Mouse (Mus musculus) T-cell, adult 2 months (primary cell): Measurements from ENCODE around the gene Sel1l2.

Source experiments
- DNase-seq: peaks from one replicate; pipeline ENCODE4 v3.0.0; 2022; ENCODE audit warnings: low spot score

Gene Sel1l2

DNA sequence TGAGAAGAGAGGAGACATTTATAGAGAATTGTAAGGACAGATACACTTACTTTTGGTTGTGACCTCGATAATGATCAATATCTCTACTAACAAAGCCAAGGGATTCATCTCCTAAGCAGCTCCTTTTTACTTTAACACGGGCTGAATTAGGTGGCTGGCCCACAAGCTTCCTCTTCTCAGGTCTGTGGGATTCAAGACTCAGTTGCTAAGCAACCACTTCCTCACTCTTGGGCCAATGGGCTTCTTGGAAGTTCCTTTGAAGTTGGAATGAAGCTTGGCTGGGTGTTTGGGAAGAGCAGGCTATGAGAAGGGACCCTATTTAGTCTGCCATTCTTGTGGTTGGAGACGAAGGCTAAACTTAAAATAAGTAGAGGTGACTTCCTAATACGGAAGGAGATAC, at the start of gene Sel1l2:
Gene Sel1l2 (minus strand): TSS at position 182 of the 400 bp plus-strand sequence.
- no peak for DNase-seq

DNA sequence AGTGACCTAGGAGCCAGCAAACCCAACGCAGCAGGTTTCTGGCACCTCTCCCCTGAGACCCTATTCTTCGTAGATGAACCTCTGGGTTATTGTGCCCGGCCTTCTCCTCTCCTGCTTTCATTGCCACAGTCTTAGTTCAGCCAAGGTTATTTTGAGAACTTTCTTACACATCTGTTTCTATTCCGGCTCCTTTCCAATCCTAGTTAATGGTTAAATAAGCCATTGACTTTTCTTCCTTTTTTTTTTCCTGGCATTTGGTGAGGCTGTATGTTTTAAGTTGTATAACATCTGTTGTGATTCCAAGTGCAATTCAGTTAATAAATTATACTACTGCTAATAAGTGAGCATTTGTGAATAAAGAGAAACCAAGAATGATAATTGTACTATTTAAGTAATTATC, 49.6 kb upstream of the Sel1l2 start:
- no peak for DNase-seq

DNA sequence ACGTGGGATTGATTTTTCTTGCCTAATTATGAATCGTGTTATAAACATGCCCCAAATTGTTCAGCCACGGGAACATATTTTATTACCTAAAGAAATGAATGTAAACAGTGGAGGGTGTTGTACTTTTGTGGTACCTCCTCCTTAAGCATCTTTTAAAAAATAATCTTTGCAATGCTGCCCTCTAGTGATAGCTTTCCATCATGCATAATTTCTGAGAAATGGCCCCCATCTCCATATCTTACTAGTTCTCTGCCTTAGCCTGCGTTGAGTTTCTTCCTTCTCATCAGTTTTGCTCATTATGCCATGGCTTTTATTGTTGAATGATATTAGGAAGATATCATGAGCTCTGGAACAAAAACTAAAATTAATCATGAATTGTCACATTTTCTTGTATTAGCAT, 37.8 kb upstream of the Sel1l2 start:
- DNase-seq: no peak

DNA sequence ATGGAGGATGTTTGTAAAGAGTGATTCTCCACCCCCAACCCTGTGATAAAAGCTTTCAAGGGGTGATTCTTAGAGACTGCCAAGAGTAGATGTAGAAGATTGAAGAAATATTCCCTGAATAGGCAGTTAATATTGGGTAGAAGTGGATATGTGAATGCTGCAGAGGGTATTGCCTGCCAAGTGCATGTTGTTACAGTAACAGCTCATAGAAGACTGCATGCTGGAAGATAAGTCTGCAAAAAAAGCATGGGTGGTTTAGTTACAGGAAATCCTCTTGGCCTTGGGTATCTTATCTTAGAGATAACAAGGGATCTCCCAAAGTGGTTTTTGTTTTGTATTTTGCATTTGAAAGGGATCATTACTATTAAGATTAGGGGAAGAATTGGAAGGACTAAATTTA, 36.3 kb upstream of the Sel1l2 start:
- no peak for DNase-seq

DNA sequence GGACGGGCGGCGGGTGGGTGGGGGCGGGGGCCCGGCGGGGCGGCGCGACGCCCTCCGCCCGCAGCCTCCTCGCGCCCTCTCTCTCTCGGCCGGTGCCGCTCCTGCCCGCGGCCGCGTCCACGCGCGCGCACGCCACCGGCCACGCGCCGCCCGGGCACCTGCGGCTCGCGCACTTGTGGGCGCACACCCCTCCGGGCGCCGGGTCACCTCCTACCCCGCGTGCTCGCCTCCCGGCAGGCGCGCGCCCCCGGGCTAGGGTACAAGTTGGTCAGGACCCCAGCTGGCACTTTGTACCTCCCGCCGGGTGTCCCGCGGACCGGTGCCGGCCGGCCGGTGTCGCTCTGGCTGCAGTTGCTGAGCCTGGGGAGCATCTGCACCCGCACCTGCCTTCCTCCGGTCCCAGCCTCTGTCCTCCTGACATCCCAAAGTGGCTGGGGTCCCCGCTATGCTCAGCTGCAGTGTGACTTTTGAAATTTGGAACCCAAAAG, 6.3 kb upstream of the Sel1l2 start:
- DNase-seq: peak; percentile 4

DNA sequence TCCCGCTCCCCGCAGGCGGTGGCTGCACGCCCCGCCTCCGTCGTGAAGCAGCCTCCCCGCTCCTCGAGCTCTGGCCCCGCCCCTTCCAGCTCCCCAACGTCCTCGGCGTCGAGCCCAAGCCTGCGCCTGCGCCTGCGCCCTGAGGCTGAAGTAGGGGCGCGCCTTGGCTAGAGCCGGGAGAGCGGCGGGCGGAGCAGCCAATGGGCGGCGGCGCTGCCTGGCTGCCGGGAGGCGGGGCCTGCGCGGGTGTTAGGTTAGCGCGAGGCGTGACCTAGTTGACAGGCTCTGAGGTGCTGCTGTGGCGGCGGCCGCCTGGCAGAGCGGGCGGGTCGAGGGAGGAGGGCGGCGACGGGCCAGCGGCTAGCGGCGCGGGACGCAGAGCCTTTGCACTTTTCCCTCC, 5.7 kb upstream of the Sel1l2 start, which contains the start of gene Macrod2:
Gene Macrod2 (plus strand): TSS at position 131 of the 400 bp plus-strand sequence.
- peak; percentile 93 for DNase-seq

DNA sequence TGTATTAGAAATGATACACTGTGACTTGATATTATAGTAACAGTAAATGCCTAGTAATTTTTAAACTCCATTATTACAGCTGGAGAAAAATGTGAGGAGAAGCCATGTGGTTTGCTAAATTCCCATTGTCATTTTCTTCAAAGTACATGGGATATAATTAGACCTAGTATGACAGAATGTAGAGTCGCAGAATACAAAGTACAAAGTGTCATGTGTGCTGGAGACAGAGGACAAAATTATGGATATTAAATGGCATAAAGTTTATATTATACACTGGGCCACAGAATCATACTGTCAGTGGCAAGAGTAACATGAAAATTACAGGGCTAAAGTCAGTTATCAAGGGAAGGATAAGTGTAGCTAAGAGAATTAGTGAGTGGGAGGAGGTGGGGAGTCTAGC, 24.7 kb downstream of the Sel1l2 start:
- DNase-seq: no peak

DNA sequence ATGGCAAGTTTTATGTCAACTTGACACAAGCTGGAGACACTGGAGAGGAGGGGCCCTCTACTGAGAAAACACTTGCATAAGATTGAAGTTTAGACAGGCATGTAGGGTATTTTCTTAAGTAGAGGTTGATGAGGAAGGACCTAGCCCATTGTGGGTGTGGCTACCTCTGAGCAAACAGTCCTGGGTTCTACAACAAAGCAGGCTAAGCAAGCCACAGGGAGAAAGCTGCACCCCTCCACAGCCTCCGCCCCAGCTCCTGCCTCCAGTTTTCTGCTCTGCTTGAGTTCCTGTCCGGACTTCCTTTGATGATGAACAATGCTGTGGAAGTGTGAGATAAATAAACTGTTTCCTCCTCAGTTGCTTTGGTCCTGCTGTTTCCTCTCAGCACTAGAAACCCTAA, 29.6 kb downstream of the Sel1l2 start:
- no peak for DNase-seq

DNA sequence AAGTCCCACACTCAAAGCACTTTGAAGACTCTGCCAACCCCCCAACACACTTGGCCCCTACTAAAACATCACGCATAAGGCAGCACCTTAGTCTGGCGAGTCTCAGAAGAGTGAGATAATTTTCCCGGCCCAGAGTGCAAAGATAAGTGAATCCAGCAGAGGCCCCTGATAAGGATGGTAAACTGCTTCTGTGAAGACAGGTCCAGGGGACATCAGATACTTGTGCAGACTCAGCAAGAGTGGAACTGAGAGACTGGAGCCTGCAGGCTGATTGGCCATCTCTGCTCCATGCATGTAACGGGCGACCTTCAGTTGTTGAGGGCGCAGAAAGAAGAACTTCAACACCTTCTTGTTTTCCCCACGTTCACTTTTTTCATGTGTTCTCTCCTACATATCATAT, 47.1 kb downstream of the Sel1l2 start:
- DNase-seq: no peak

DNA sequence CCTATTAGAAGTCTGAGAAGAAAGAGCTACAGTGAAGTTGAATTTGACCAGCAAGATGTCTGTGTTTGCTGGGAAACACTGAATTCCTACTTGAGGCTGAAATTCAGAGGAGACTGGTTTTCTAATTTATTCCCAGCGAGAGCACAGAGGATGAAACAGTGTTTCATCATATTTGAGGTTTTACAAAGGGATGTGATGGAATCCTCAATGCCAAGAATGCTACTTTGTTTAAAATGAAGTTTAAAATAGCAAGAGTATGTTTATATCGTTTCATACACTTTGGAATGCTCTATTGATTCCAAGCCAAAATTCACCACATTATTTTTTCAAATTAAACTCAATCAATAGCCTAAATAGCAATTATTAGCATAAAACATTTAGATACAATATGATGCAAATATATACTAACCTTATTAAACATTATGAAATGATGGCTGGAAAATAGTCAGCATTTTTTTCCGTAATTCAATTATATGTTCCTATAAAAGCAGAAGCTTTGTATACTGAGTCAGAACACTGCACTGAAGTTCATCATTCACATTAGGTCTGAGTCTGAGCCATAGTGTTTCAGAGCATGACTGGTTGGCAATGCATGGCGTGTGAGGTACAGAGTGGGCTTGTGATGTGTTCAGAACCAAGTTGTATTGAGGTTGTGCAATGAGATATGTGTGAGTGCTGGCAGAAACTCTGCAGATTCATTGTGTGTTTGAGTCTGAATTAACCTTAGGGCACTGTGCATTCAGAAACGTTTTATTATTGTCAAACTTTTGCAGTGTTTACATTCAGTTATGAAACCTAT, 58.8 kb downstream of the Sel1l2 start:
- no peak for DNase-seq

DNA sequence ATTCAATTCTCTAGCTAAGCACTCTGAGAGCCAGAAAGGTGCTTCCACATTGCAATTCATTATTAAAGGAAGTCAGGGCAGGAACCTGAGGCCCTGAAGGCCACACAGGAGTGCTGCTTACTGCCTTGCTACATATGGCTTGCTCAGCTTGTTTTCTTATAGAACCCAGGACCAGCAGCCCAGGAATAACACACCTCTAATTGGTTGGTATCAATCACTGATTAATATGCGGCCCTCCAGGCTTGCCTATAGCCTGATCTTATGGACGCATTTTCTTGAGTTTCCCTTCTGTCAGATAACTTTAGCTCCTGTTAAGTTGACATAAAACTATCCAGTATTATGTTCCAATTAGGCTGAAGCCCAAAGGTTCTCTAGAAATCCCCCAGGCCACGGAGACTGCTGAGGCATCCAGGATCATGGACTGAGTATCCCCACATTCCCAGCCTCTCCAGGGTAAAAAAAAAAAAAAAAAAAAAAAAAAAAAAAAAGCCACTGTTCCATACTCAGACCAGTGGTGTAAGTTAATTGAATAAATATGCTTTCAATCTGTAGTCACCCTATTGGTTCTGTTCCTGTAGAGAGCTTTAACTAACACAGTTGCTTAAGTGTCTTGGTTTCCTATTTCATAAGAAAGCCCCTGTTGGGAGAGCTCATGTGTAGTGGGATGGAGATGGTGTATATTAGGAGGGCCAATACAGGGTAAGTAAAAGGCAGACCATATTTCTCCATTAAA, 86.4 kb downstream of the Sel1l2 start:
- DNase-seq: no peak

DNA sequence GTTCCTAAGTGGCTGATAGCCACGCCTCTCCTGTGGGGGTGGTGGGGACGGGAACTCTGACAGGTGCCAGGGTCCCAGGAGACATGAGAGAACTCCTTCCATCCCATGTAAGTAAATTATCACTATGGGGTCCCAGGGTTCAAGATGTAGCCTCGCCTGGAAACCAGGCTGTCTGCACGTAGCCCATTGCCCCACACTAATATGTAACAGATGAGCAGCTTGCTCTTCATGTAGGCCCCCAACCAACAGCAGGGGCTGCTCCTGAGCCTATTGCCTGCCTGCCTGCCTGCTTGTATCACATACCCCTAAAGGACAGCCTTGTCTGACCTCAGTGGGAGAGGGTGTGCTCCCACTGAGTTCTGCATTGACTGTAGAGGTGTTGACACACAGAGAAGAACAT, 92.4 kb downstream of the Sel1l2 start:
- no peak for DNase-seq

DNA sequence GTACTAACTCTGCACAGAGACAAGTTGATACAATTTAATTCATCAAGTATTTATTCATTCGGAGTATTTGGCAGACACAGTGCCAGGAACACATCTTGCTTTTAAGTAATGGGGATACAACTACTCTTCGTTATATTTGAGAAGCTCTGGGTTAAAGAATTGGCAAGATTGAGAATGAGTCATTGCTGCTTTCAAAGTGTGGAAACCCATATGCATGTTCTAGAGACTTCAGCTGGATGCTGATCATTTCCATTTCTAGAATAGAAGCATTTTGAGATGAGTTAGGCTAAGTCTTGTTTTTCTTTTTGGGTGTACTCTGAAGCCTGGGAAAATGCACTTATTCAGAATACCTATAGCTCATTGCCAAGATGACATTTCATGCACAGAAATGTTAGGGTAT, 95.7 kb downstream of the Sel1l2 start:
- no peak for DNase-seq

DNA sequence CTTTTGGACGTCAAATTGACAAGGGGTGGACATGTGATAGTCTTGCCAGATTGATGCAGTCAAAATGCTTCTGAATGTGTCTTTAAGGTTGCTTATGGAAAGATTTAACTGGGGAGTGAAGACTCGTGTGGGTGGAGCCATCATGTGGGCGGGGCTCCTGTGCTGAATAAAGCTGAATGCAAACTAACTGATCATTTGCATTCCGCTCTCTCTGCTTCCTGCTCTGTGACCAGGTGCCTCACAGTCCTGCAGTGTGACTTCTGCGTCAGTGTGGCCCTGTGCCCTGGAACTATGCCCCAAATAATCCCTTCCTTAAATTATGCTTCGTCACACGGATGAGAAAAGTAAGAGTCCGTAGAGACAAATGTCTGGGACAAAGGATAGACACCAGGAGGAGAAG, 108.7 kb downstream of the Sel1l2 start:
- DNase-seq: no peak

DNA sequence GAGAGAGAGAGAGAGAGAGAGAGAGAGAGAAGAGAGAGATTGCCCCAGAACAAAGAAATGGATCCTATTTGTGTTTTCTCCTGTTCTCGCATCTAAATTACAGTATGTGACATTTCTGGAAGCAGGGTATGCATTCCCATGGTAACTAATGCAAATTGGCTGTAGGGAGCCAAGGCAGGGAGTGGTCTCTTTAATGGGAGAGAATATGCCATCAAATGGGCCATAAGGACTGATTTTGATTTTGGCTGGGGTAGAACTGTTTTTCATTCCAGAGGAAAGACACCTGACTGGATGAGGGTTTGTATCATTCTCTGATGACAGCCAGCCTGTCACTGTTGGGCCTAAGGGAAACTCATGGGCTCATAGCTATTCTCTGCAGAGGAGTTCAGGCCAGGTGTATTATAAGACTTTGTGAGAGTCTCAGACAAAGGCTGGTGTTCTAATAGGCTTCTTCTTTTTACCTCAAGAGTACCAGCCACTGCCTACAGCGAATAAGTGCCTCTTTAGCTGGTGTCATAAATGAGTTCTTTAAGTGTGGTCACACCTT, 133.8 kb downstream of the Sel1l2 start:
- no peak for DNase-seq

DNA sequence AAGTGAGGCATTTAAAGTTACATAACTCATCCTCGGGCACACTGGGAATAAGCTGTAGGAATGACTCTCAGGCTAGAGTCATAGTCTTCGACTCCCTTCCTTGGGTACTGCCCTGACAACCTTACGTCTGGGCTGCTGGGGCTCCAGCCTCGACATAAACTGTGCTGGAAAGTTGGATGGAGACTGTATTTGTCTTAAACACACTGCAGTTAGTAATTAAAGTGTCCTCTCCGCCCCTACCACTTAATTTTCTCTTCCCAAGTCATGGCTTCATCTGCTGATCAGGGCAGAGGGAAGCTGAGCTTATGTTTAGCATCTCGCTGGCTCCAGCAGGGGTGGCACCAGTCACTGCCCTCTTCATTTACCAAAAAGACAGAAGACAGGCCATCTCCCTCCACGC, 135.2 kb downstream of the Sel1l2 start:
- DNase-seq: no peak

DNA sequence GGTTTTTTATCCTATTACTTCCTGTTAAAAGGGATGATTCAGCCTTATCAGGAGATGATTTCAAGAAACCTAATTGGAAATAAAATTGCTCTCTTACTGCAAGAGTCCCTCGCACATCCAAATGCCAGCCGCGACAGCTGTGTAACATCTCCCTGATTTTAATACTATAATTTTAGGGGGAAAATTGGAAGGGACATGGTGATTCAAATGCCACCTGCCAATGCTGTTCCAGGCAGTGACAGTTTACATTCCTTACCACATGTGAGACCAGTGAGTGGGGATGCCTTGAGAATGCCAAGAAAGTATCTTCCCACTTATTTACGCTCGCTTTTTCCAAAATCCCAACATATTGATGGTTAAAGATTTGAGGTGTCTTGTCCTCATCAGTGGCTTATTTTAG, 146.4 kb downstream of the Sel1l2 start:
- no peak for DNase-seq

DNA sequence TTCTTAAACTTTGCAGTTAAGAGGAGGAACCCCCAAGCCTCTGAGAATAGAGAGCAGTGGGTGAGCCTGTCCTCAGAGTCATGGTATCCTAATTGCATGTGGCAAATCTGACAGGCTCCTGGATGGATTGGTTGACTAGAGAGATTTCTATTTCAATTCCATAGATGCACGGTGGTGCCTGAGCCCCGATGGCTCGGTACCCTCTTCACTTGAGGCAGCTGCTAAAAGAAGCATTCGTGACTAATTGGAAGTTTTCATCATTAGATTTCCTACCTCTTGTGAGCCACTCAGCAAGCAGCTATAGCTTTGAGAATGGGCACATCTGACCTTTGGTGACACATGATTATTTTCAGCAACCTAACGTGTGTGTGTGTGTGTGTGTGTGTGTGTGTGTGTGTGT, 147.1 kb downstream of the Sel1l2 start:
- DNase-seq: no peak

DNA sequence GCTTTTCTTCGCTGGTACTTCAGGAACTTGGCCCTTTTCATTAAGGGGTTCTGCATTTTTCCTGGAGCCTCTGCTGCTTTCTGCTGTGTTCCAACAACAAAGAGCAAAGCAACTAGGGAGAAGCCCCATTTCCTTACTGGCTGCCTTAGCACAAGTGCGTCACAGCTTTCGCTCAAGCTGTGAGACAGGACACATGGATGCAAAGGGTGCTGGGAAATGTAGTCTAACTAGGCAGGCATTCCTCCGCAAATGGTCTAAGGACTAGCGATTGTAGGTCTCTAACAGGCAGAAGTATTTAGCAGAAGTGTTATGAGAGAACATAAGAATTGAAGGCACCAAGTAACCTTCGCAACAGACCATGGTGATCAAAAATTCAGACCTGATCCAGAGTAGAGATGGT, 152.3 kb downstream of the Sel1l2 start:
- DNase-seq: no peak

DNA sequence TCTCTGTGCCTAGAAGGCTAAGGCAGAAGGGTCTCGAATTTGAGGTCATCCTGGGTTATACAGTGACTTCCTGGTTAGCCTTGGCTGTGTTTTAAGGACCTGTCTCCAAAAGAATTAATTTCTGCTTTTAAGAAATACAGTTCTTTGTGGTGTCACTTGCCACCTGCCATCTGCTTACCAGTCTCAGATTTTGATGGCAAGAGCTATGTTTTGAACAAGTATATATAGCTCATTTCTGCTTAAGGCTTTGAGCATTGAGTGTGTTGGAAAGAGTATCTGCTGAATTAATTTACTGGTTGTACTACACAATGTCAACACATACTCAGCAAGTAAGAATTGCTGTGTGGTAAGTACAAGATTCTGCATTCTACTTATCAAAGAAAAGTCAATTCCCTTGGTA, 159.2 kb downstream of the Sel1l2 start:
- no peak for DNase-seq

DNA sequence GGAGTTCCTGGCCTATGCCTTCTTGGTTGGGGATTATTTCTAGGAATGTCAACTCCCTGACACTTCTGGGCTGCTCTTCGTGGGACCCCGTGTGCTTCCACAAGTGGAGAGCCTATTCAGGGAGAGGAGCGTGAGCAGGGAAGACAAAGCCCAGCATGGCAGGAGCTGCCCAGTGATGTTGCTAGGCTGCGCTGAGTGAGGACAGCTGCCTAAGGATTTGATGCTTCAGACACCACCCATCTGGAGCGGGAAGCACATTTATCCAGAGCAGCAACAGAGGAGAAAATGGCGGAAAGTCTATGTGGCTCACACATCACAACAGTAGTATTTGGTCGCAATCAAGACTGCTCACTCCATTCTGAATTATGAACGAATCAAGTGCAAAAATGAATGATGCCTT, 169.2 kb downstream of the Sel1l2 start:
- no peak for DNase-seq

DNA sequence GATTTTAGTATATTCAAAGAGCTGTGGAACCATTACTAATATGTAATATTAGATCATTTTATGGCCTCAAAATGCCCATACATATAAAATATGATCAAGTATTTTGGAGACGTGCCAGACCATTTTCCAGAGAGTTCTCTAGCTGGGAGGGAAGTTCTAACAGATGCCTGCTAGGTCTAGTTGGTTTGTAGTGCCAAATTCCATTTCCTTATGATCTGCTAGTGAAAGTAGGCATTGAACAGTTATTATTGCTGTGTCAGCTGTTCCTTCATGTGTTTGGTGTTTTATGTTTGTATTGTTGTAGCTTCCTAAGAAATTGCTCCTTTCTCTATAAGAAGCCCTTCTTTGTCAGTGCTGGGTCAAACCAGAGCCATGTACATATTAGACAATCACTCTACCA, 173.5 kb downstream of the Sel1l2 start:
- no peak for DNase-seq

DNA sequence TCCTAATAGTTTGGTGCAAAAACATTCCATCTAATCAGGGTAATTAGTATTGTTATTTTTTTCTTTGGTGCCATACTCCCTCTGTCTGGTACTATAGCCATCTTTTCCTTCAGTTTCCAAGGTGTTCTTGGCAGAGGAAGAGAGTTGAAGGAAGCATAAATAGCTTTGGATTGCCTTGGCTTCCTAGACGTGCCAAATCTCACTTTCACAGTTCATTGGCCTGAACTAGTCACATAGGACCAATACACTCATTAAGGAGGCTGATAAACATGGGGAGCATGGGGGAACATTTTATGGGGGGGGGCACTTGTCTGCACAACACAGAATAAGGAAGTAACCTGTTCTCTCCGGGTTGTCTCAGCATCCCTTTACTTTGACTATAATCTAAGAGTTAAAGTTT, 174.1 kb downstream of the Sel1l2 start:
- no peak for DNase-seq
